Mouse (Mus musculus): ENCODE measurements at regions not wholly inside any gene's neighbourhood (a gene's known extent, or its start where the extent isn't known, plus 50 kb on each side); places are given as distances from the start of the nearest gene placed in this dataset.

GRCm38 (mm10) chr10:45811882-45812281, 234.3 kb downstream of the Hace1 start:
- TF ChIP-seq CTCF (IDR thresholded peaks at IDR 0.05) (peak; percentile 66), EP300 (IDR thresholded peaks at IDR 0.05; ENCODE audit: insufficient read depth, low read depth, low read length) (no peak), POLR2A (IDR thresholded peaks at IDR 0.05; ENCODE audit: insufficient read depth, low read depth, low read length) (no peak)
- no peaks in the 10 kb centered on the region for H3K79me2 ChIP-seq (replicated peaks; ENCODE audit: control insufficient read depth, insufficient read depth, low read length)
- no peak overlapping the region for H3K9ac ChIP-seq (ENCODE audit: low read depth, low read length)
- no peak overlapping the region for H3K4me3 ChIP-seq
- no peaks in the 10 kb centered on the region for H3K4me1 ChIP-seq (ENCODE audit: control insufficient read depth, insufficient read depth, low read length)
- no peak overlapping the region for H3K27ac ChIP-seq
- H3K36me3 ChIP-seq (ENCODE audit: control insufficient read depth, insufficient read depth, low read length) = no peaks in the 10 kb centered on the region
- WGBS = 44% methylated on average over 6 of the region's 6 CpGs
- H3K27me3 ChIP-seq (ENCODE audit: control insufficient read depth, insufficient read depth, low read length) = no peaks in the 10 kb centered on the region
- intact Hi-C loops (cut with DNase I) = no loop called here
- no peak for DNase-seq

- Histone ChIP-seq H3K9ac (ENCODE audit: low read depth, low read length) (no peak overlapping the region), H3K4me1 (ENCODE audit: control insufficient read depth, insufficient read depth, low read length) (no peaks in the 10 kb centered on the region), H3K79me2 (replicated peaks; ENCODE audit: control insufficient read depth, insufficient read depth, low read length) (no peaks in the 10 kb centered on the region), H3K4me3 (no peak overlapping the region), H3K27me3 (ENCODE audit: control insufficient read depth, insufficient read depth, low read length) (no peaks in the 10 kb centered on the region), H3K27ac (no peak overlapping the region), H3K36me3 (ENCODE audit: control insufficient read depth, insufficient read depth, low read length) (no peaks in the 10 kb centered on the region)
- WGBS = 92% methylated on average over 2 of the region's 2 CpGs
- TF ChIP-seq EP300 (IDR thresholded peaks at IDR 0.05; ENCODE audit: insufficient read depth, low read depth, low read length) (no peak), CTCF (IDR thresholded peaks at IDR 0.05) (no peak), POLR2A (IDR thresholded peaks at IDR 0.05; ENCODE audit: insufficient read depth, low read depth, low read length) (no peak)
- intact Hi-C loops (cut with DNase I) = no loop called here
- no peak for DNase-seq
These were observed 236.2 kb downstream of the Hace1 start for GRCm38 (mm10) chr10:45813804-45814203.

GRCm38 (mm10) chr10:45816679-45817078, 239.1 kb downstream of the Hace1 start:
- Histone ChIP-seq H3K4me3 (no peak overlapping the region), H3K27me3 (ENCODE audit: control insufficient read depth, insufficient read depth, low read length) (no peaks in the 10 kb centered on the region), H3K79me2 (replicated peaks; ENCODE audit: control insufficient read depth, insufficient read depth, low read length) (no peaks in the 10 kb centered on the region), H3K36me3 (ENCODE audit: control insufficient read depth, insufficient read depth, low read length) (no peaks in the 10 kb centered on the region), H3K4me1 (ENCODE audit: control insufficient read depth, insufficient read depth, low read length) (no peaks in the 10 kb centered on the region), H3K9ac (ENCODE audit: low read depth, low read length) (no peak overlapping the region), H3K27ac (no peak overlapping the region)
- no peak for DNase-seq
- intact Hi-C loops (cut with DNase I) = no loop called here
- WGBS = 74% methylated on average over 4 of the region's 4 CpGs
- TF ChIP-seq CTCF (IDR thresholded peaks at IDR 0.05) (no peak), POLR2A (IDR thresholded peaks at IDR 0.05; ENCODE audit: insufficient read depth, low read depth, low read length) (no peak), EP300 (IDR thresholded peaks at IDR 0.05; ENCODE audit: insufficient read depth, low read depth, low read length) (no peak)

- intact Hi-C loops (cut with DNase I) = no loop called here
- Histone ChIP-seq H3K27ac (no peak overlapping the region), H3K9ac (ENCODE audit: low read depth, low read length) (no peak overlapping the region), H3K27me3 (ENCODE audit: control insufficient read depth, insufficient read depth, low read length) (no peaks in the 10 kb centered on the region), H3K4me1 (ENCODE audit: control insufficient read depth, insufficient read depth, low read length) (no peaks in the 10 kb centered on the region), H3K36me3 (ENCODE audit: control insufficient read depth, insufficient read depth, low read length) (no peaks in the 10 kb centered on the region), H3K79me2 (replicated peaks; ENCODE audit: control insufficient read depth, insufficient read depth, low read length) (no peaks in the 10 kb centered on the region), H3K4me3 (no peak overlapping the region)
- 13% methylated on average over 8 of the region's 8 CpGs for WGBS
- TF ChIP-seq EP300 (IDR thresholded peaks at IDR 0.05; ENCODE audit: insufficient read depth, low read depth, low read length) (no peak), POLR2A (IDR thresholded peaks at IDR 0.05; ENCODE audit: insufficient read depth, low read depth, low read length) (no peak), CTCF (IDR thresholded peaks at IDR 0.05) (no peak)
- DNase-seq = no peak
These were observed 243.5 kb downstream of the Hace1 start for GRCm38 (mm10) chr10:45820986-45821655.

- Histone ChIP-seq H3K4me3 (no peak overlapping the region), H3K27ac (no peak overlapping the region), H3K36me3 (ENCODE audit: control insufficient read depth, insufficient read depth, low read length) (no peaks in the 10 kb centered on the region), H3K27me3 (ENCODE audit: control insufficient read depth, insufficient read depth, low read length) (no peaks in the 10 kb centered on the region), H3K9ac (ENCODE audit: low read depth, low read length) (no peak overlapping the region), H3K4me1 (ENCODE audit: control insufficient read depth, insufficient read depth, low read length) (no peaks in the 10 kb centered on the region), H3K79me2 (replicated peaks; ENCODE audit: control insufficient read depth, insufficient read depth, low read length) (no peaks in the 10 kb centered on the region)
- 54% methylated on average over 1 of the region's 1 CpGs for WGBS
- no peak for DNase-seq
- TF ChIP-seq EP300 (IDR thresholded peaks at IDR 0.05; ENCODE audit: insufficient read depth, low read depth, low read length) (no peak), POLR2A (IDR thresholded peaks at IDR 0.05; ENCODE audit: insufficient read depth, low read depth, low read length) (no peak), CTCF (IDR thresholded peaks at IDR 0.05) (no peak)
- intact Hi-C loops (cut with DNase I) = no loop called here
These were observed 244.6 kb downstream of the Hace1 start for GRCm38 (mm10) chr10:45822251-45822650.

GRCm38 (mm10) chr10:45823612-45824011, 246.0 kb downstream of the Hace1 start:
- H3K4me3 ChIP-seq = no peak overlapping the region
- H3K9ac ChIP-seq (ENCODE audit: low read depth, low read length) = no peak overlapping the region
- intact Hi-C loops (cut with DNase I) = no loop called here
- no peak for DNase-seq
- TF ChIP-seq POLR2A (IDR thresholded peaks at IDR 0.05; ENCODE audit: insufficient read depth, low read depth, low read length) (no peak), CTCF (IDR thresholded peaks at IDR 0.05) (no peak), EP300 (IDR thresholded peaks at IDR 0.05; ENCODE audit: insufficient read depth, low read depth, low read length) (no peak)
- H3K79me2 ChIP-seq (replicated peaks; ENCODE audit: control insufficient read depth, insufficient read depth, low read length) = no peaks in the 10 kb centered on the region
- no peaks in the 10 kb centered on the region for H3K36me3 ChIP-seq (ENCODE audit: control insufficient read depth, insufficient read depth, low read length)
- H3K27ac ChIP-seq = no peak overlapping the region
- WGBS = 64% methylated on average over 2 of the region's 2 CpGs
- no peaks in the 10 kb centered on the region for H3K27me3 ChIP-seq (ENCODE audit: control insufficient read depth, insufficient read depth, low read length)
- no peaks in the 10 kb centered on the region for H3K4me1 ChIP-seq (ENCODE audit: control insufficient read depth, insufficient read depth, low read length)

All from heart, adult 2 months (tissue).